Mouse (Mus musculus) brain, embryonic 14.5 days (tissue): ENCODE measurements around the gene Ier5. TPM values are rescaled to one million over a fixed set of nuclear protein-coding genes. Genes with fewer than 3 reads are reported as not detected.

Source experiments
- DNase-seq: peaks from one replicate; pipeline ENCODE4 v3.0.0-alpha.2; 2011; ENCODE audit warnings: low read depth
- CTCF ChIP-seq: fragments of 200-500 bp; IDR thresholded peaks from 2 replicates; pipeline ENCODE4 v1.5.1; 2012; ENCODE audit warnings: inconsistent platforms, mild to moderate bottlenecking, moderate library complexity, borderline replicate concordance; ENCODE audit not compliant: insufficient read depth, insufficient read length; ENCODE audit errors: extremely low read depth
- POLR2A ChIP-seq: fragments of 200-500 bp; IDR thresholded peaks from 2 replicates; pipeline ENCODE4 v1.6.1; 2012; ENCODE audit warnings: mild to moderate bottlenecking, inconsistent platforms, borderline replicate concordance; ENCODE audit not compliant: poor library complexity, insufficient read depth, insufficient read length, severe bottlenecking; ENCODE audit errors: extremely low read depth
- polyA plus RNA-seq: library from polyadenylated mRNA; depleted of rRNA; stranded (reverse); fragments of >200 nt; gene quantifications from 2 replicates; pipeline ENCODE4 v1.2.3, GENCODE M21; 2012

Ier5 gene
- polyA plus RNA-seq, 1 experiment: 34.8 TPM

- DNase-seq: no peak
- TF ChIP-seq CTCF (no peak), POLR2A (no peak)
Measured at GRCm38 (mm10) chr1:155071287-155071876, 28.1 kb downstream of the Ier5 start.

DNA sequence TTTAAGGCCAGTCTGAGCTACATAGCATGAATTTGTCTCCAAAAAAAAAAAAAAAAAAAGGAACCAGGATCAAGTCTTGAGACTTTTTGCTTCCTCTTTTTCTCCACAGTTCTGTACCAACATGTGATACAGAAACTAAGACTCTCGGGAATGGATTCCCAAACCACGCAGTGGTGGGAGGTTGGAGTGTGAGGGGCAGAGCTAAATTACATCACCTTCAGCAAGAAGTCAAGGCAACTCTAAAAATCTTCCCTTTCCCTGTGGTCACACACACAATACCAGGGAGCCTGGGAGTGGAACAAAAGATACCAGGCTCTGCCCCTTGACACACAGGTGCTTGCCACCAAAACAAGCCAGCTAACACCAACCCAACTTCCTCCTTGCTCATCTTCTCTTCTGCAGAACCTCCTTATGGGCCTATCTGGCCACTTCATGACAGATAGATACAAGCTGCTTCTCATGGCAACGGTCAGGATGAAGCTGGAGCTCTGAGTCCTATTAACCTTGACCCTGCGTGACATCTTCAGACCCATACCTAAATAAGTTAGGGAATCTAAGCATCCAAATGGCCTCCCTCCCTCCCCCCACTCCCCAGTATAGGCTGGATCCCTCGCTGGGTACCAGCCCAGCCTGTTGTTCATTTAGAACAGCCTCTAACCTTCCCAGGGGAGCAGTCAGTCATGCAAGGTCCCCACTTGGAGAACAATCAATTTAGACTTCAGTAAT, 28.7 kb downstream of the Ier5 start:
- no peak for DNase-seq
- TF ChIP-seq CTCF: no peak
- no peak for TF ChIP-seq POLR2A

- no peak for DNase-seq
- TF ChIP-seq CTCF (no peak), POLR2A (no peak)
Measured at GRCm38 (mm10) chr1:155069696-155070095, 29.7 kb downstream of the Ier5 start.

GRCm38 (mm10) chr1:155066196-155066595, 33.2 kb downstream of the Ier5 start:
- TF ChIP-seq CTCF: no peak
- no peak for TF ChIP-seq POLR2A
- DNase-seq: no peak

GRCm38 (mm10) chr1:155065068-155065701, 34.3 kb downstream of the Ier5 start:
- TF ChIP-seq POLR2A: no peak
- no peak for TF ChIP-seq CTCF
- DNase-seq: no peak

DNA sequence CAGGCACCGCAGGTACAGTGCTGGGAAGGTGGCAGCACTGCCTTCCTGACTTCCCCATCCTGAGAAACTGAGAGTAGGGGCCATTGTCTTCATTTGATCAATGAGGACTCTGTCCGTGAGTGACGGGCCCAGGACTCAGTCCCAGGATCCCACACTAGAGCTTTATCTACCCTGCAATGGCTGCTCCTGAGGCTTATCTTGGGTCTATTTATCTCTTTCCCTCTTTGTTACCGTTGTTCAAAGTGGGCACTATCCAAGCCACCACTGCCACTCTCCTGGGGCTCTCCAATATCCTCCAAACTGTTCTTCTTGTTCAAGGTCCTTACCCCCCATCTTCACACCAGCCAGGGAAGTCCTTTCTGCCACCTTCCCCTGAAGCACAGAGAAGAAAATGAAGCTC, 34.8 kb downstream of the Ier5 start:
- no peak for DNase-seq
- TF ChIP-seq CTCF (no peak), POLR2A (no peak)

DNA sequence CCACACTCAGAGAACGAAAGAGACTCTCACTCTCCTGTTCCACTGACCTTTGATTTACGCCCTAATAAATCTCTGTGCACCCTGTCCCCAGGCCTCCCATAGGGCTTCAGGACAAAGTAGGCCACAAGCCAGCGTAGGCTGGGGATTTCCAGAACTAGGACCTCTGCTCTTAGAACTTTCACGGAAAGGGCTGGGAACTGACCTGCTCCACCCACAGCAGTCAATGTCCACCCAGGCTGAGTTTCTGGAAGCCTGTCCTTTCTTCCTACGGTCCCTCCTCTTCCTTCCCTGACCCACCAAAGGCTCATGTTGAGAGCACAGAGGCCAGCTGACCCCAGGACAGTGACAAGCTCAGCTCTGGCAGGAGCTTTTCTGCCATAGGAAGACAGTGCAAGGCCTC, 35.3 kb downstream of the Ier5 start:
- TF ChIP-seq POLR2A: no peak
- TF ChIP-seq CTCF: no peak
- no peak for DNase-seq

GRCm38 (mm10) chr1:155062963-155063362, 36.5 kb downstream of the Ier5 start:
- DNase-seq: peak; percentile 83
- TF ChIP-seq POLR2A (no peak), CTCF (no peak)

DNA sequence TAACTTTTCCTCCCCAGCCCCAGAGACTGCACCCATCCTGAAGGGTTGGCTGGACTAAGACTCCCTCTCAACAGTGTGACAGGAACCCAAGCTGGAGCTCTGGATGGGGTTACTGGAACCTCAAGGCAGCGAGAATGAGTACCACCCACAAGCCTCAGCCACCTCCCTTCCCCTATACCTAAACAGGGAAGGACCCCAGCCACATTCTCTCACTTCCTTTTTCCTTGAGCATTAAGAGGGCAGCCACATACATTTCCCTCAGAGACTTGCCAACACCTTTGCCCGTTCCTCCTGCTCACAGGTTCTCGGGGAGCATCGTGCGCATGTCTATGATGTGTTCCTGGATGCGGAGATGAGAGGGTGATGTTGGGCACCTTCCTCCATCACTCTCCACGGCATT, 37.4 kb downstream of the Ier5 start:
- no peak for DNase-seq
- TF ChIP-seq POLR2A (no peak), CTCF (no peak)

DNA sequence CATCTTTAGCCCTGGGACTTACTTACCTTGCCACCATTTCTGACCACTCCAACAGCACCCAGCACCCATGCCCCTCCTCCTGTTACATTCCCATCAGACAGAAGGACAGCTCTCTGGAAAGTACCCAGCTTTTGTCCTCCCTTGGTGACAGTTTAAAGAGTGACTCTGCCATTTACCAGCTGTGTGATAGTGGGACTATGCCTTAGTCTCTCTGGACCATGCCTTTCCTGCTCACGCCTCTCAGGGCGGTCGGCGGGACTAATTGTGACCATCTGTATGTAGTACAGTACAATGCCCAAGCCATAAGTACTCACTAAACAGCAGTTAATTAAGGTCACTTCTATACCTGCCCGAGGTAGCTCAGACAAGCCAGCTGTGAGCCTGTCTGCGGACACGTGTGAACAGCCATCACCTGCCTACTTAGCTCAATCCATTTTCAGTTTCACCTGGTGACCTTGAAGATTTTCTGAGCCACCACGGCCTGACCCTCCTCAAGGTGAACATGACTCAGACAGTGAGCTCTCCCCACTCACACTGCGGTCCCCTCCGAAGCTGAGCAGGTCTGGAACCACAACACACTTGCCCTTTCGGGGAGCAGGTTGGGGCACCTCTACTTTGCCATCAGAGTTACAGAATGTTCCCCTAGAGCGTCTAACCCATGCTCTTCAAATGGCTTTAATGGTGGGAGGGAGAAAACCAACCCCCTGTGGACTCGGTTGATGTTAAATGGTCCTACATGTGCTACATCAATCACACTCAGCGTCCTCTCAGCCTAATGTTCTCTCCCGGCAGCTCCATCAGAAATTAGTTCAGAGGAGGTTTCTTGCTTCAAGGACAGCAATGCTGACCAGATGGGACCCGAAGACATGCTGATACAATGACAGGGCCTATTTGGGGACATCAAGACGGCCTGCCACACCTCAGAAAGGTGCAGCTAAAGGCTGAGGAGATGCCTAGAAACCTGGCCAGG, 38.3 kb downstream of the Ier5 start:
- TF ChIP-seq POLR2A (no peak), CTCF (no peak)
- no peak for DNase-seq

GRCm38 (mm10) chr1:155060261-155060660, 39.2 kb downstream of the Ier5 start:
- peak; percentile 64 for DNase-seq
- TF ChIP-seq CTCF: no peak
- TF ChIP-seq POLR2A: no peak

- DNase-seq: no peak
- TF ChIP-seq CTCF (no peak), POLR2A (no peak)
Measured at GRCm38 (mm10) chr1:155059505-155059904, 39.9 kb downstream of the Ier5 start.
